Mouse (Mus musculus): ENCODE measurements around the gene Dcst1. TPM values are rescaled to one million over a fixed set of nuclear protein-coding genes. Genes with fewer than 3 reads are reported as not detected.
A peak's percentile ranks its signal among the peaks of the same experiment; 100 is the strongest.

The Dcst1 gene
- polyA plus RNA-seq, 1 experiment from 2014 or later, result 0.15 TPM

GRCm38 (mm10) chr3:89390111-89390515, 25.1 kb upstream of the Dcst1 start:
- H3K4me3 ChIP-seq (ENCODE audit: low read depth, low read length), result peak overlapping the region; percentile 78
- DNase-seq (no peak), ATAC-seq (no peak)
- 0 out of 2 replicates have a peak, but pooled peaks cover 4% of the 10 kb centered on the region for H3K36me3 ChIP-seq (replicated peaks; ENCODE audit: insufficient read depth, low read length)
- H3K9me3 ChIP-seq (ENCODE audit: low read length), result no peaks in the 10 kb centered on the region
- H3K4me2 ChIP-seq (ENCODE audit: low read depth, low read length), result peak overlapping the region; percentile 100
- H3K4me1 ChIP-seq (ENCODE audit: insufficient read depth), result peaks cover 56% of the 10 kb centered on the region
- H3K27me3 ChIP-seq (ENCODE audit: insufficient read depth, low read length), result peaks cover 12% of the 10 kb centered on the region
- 28% methylated on average over 5 of the region's 5 CpGs for WGBS (ENCODE audit: insufficient replicate concordance)
- TF ChIP-seq CTCF (IDR thresholded peaks at IDR 0.05; ENCODE audit: low read depth) (no peak), EP300 (IDR thresholded peaks at IDR 0.05; ENCODE audit: low read depth) (no peak)
- peak overlapping the region; percentile 82 for H3K9ac ChIP-seq (replicated peaks)
- H3K27ac ChIP-seq (ENCODE audit: low read depth), result peak overlapping the region; percentile 99

GRCm38 (mm10) chr3:89388901-89389740, 24.1 kb upstream of the Dcst1 start:
- Histone ChIP-seq H3K27me3 (ENCODE audit: insufficient read depth, low read length) (peaks cover 12% of the 10 kb centered on the region), H3K36me3 (replicated peaks; ENCODE audit: insufficient read depth, low read length) (0 out of 2 replicates have a peak, but pooled peaks cover 5% of the 10 kb centered on the region), H3K4me3 (ENCODE audit: low read depth, low read length) (peak overlapping the region; percentile 78; the same call in 1 of the 2 replicates), H3K27ac (ENCODE audit: low read depth) (peak overlapping the region; percentile 99), H3K9ac (replicated peaks) (no peak overlapping the region), H3K4me1 (ENCODE audit: insufficient read depth) (peaks cover 55% of the 10 kb centered on the region), H3K4me2 (ENCODE audit: low read depth, low read length) (peak overlapping the region; percentile 100), H3K9me3 (ENCODE audit: low read length) (no peaks in the 10 kb centered on the region)
- DNase-seq, result peak; percentile 47
- TF ChIP-seq CTCF (IDR thresholded peaks at IDR 0.05; ENCODE audit: low read depth) (no peak), EP300 (IDR thresholded peaks at IDR 0.05; ENCODE audit: low read depth) (no peak)
- no peak for ATAC-seq
- WGBS (ENCODE audit: insufficient replicate concordance), result 31% methylated on average over 6 of the region's 6 CpGs

GRCm38 (mm10) chr3:89388134-89388881, 23.3 kb upstream of the Dcst1 start:
- Histone ChIP-seq H3K27ac (ENCODE audit: low read depth) (peak overlapping the region; percentile 99), H3K4me1 (ENCODE audit: insufficient read depth) (peaks cover 51% of the 10 kb centered on the region), H3K36me3 (replicated peaks; ENCODE audit: insufficient read depth, low read length) (0 out of 2 replicates have a peak, but pooled peaks cover 5% of the 10 kb centered on the region), H3K9ac (replicated peaks) (peak overlapping the region; percentile 34; the same call in 1 of the 2 replicates), H3K4me3 (ENCODE audit: low read depth, low read length) (peak overlapping the region; percentile 36), H3K9me3 (ENCODE audit: low read length) (no peaks in the 10 kb centered on the region), H3K4me2 (ENCODE audit: low read depth, low read length) (peak overlapping the region; percentile 60), H3K27me3 (ENCODE audit: insufficient read depth, low read length) (peaks cover 12% of the 10 kb centered on the region)
- ATAC-seq (no peak), DNase-seq (no peak)
- no peak for TF ChIP-seq EP300 (IDR thresholded peaks at IDR 0.05; ENCODE audit: low read depth)
- no peak for TF ChIP-seq CTCF (IDR thresholded peaks at IDR 0.05; ENCODE audit: low read depth)
- 57% methylated on average over 11 of the region's 11 CpGs for WGBS (ENCODE audit: insufficient replicate concordance)

- Histone ChIP-seq H3K36me3 (replicated peaks; ENCODE audit: insufficient read depth, low read length) (0 out of 2 replicates have a peak, but pooled peaks cover 5% of the 10 kb centered on the region), H3K4me2 (ENCODE audit: low read depth, low read length) (peak overlapping the region; percentile 60), H3K4me3 (ENCODE audit: low read depth, low read length) (peak overlapping the region; percentile 36), H3K9ac (replicated peaks) (peak overlapping the region; percentile 40), H3K4me1 (ENCODE audit: insufficient read depth) (peaks cover 51% of the 10 kb centered on the region), H3K9me3 (ENCODE audit: low read length) (no peaks in the 10 kb centered on the region), H3K27ac (ENCODE audit: low read depth) (peak overlapping the region; percentile 99), H3K27me3 (ENCODE audit: insufficient read depth, low read length) (peaks cover 10% of the 10 kb centered on the region)
- no peak for DNase-seq
- WGBS (ENCODE audit: insufficient replicate concordance), result 59% methylated on average over 11 of the region's 11 CpGs
- no peak for ATAC-seq
- TF ChIP-seq CTCF (IDR thresholded peaks at IDR 0.05; ENCODE audit: low read depth) (peak; percentile 17; the same call in 1 of the 2 replicates), EP300 (IDR thresholded peaks at IDR 0.05; ENCODE audit: low read depth) (no peak)
These were observed 22.6 kb upstream of the Dcst1 start for GRCm38 (mm10) chr3:89387632-89388031.

GRCm38 (mm10) chr3:89386438-89387420, 21.7 kb upstream of the Dcst1 start:
- Histone ChIP-seq H3K9me3 (ENCODE audit: low read length) (no peaks in the 10 kb centered on the region), H3K36me3 (replicated peaks; ENCODE audit: insufficient read depth, low read length) (peaks cover 5% of the 10 kb centered on the region; the same call in 1 of the 2 replicates), H3K4me2 (ENCODE audit: low read depth, low read length) (peak overlapping the region; percentile 60), H3K4me1 (ENCODE audit: insufficient read depth) (peaks cover 49% of the 10 kb centered on the region), H3K27ac (ENCODE audit: low read depth) (peak overlapping the region; percentile 99; the same call in 1 of the 2 replicates), H3K9ac (replicated peaks) (peak overlapping the region; percentile 38), H3K27me3 (ENCODE audit: insufficient read depth, low read length) (peaks cover 1% of the 10 kb centered on the region), H3K4me3 (ENCODE audit: low read depth, low read length) (peak overlapping the region; percentile 36)
- TF ChIP-seq CTCF (IDR thresholded peaks at IDR 0.05; ENCODE audit: low read depth) (no peak), EP300 (IDR thresholded peaks at IDR 0.05; ENCODE audit: low read depth) (no peak)
- WGBS (ENCODE audit: insufficient replicate concordance), result 65% methylated on average over 15 of the region's 17 CpGs
- DNase-seq (no peak), ATAC-seq (no peak)
